Mouse (Mus musculus) G1E (cell line): ENCODE data around the gene Rnf167.

Experiments used
- CTCF ChIP-seq: IDR thresholded peaks from 2 replicates; pipeline ENCODE4 v1.5.1; 2012; ENCODE audit warnings: low read depth, low read length, inconsistent platforms, mixed read lengths
- GATA1 ChIP-seq: IDR thresholded peaks from 2 replicates; pipeline ENCODE4 v1.6.1; 2012; ENCODE audit warnings: borderline replicate concordance, low read length, inconsistent platforms, mixed read lengths
- GATA2 ChIP-seq: IDR thresholded peaks from 2 replicates; pipeline ENCODE4 v1.6.1; 2012; ENCODE audit warnings: low read depth, low read length, inconsistent platforms, borderline replicate concordance
- POLR2AphosphoS5 ChIP-seq: IDR thresholded peaks from 2 replicates; pipeline ENCODE4 v1.6.1; 2012; ENCODE audit warnings: low read depth, low read length, inconsistent platforms; ENCODE audit not compliant: insufficient replicate concordance
- TAL1 ChIP-seq: conservative IDR thresholded peaks from 2 replicates; pipeline ENCODE4 v1.6.1; 2012; ENCODE audit warnings: low read depth, low read length, inconsistent platforms, mixed read lengths

DNA sequence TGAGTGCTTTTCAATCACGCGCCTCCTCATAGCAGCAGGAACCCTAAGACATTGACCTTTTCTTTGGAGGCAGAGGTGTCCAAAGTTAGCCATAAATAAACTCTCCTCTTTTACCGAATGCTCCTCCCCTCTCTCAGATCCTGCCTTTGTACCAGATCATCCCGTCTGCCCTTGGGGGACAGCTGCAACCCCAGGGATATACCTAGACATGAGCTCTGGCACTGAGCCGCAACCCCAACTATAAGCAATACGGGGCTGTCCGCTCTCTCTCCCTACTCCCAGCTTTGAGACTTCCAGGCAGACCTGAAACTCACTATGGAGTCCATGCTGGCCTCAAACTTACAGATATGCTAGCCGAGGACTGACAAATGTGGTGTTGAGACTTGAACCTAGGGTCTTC is 19.7 kb downstream of the Rnf167 start:
- TF ChIP-seq GATA1 (no peak), CTCF (no peak), GATA2 (no peak), TAL1 (no peak), POLR2AphosphoS5 (no peak)
